Mouse (Mus musculus) heart, embryonic 10.5 days (tissue): ENCODE data around the gene Pianp. TPM values are rescaled to one million over a fixed set of nuclear protein-coding genes. Genes with fewer than 3 reads are reported as not detected.

Experiments used
- DNase-seq: peaks from one replicate; pipeline ENCODE4 v3.0.0-alpha.2; 2017; ENCODE audit warnings: low spot score
- H3K27ac ChIP-seq: fragments of 300-500 bp; sonication (generic); 2 replicates; pipeline ENCODE4 v1.5.1; 2016; ENCODE audit warnings: mild to moderate bottlenecking
- H3K27me3 ChIP-seq: fragments of 300-500 bp; sonication (generic); 2 replicates; pipeline ENCODE4 v1.6.1; 2016; ENCODE audit warnings: mild to moderate bottlenecking; ENCODE audit not compliant: poor library complexity, insufficient read depth, severe bottlenecking
- H3K36me3 ChIP-seq: fragments of 300-500 bp; sonication (generic); 2 replicates; pipeline ENCODE4 v1.6.1; 2016; ENCODE audit warnings: mild to moderate bottlenecking, moderate library complexity
- H3K4me1 ChIP-seq: fragments of 300-500 bp; sonication (generic); 2 replicates; pipeline ENCODE4 v1.6.1; 2016; ENCODE audit warnings: mild to moderate bottlenecking
- H3K4me3 ChIP-seq: fragments of 300-500 bp; sonication (generic); 2 replicates; pipeline ENCODE4 v1.5.1; 2016; ENCODE audit warnings: mild to moderate bottlenecking, moderate library complexity
- H3K9me3 ChIP-seq: fragments of 300-500 bp; sonication (generic); 2 replicates; pipeline ENCODE4 v1.6.1; 2016; ENCODE audit warnings: mild to moderate bottlenecking, moderate library complexity
- WGBS: fragments of 180-500 bp; shearing (Covaris S2); methylation state at CpG from one replicate; pipeline ENCODE4 v1.1.7; 2016; 5-methylcytosine and 5-hydroxymethylcytosine counted together
- polyA plus RNA-seq: library from polyadenylated mRNA; unstranded; fragments of >200 nt; fragmentation: Nextera tagmentation; extraction: Ambion mirVana; gene quantifications from 2 replicates; pipeline ENCODE4 v1.2.1, GENCODE M21; 2016

Gene Pianp
- polyA plus RNA-seq, 1 experiment from 2014 or later = not detected

GRCm38 (mm10) chr6:124993365-124993764, 3.1 kb upstream of the Pianp start:
- DNase-seq = no peak
- H3K27ac ChIP-seq = no peak overlapping the region
- H3K36me3 ChIP-seq = 0 out of 2 replicates have a peak, but pooled peaks cover 2% of the 10 kb centered on the region
- H3K4me1 ChIP-seq = peaks cover 35% of the 10 kb centered on the region
- 82% methylated on average over 9 of the region's 9 CpGs for WGBS
- H3K27me3 ChIP-seq = peaks cover 65% of the 10 kb centered on the region
- peaks cover 11% of the 10 kb centered on the region for H3K9me3 ChIP-seq
- H3K4me3 ChIP-seq = no peak overlapping the region

- WGBS = 20% methylated on average over 11 of the region's 11 CpGs
These were observed 2.6 kb upstream of the Pianp start for GRCm38 (mm10) chr6:124993876-124994275.

GRCm38 (mm10) chr6:124995246-124995645, 1.2 kb upstream of the Pianp start:
- peaks cover 37% of the 10 kb centered on the region for H3K4me1 ChIP-seq
- peaks cover 84% of the 10 kb centered on the region for H3K27me3 ChIP-seq
- H3K27ac ChIP-seq = no peak overlapping the region
- no peak overlapping the region for H3K4me3 ChIP-seq
- peaks cover 5% of the 10 kb centered on the region; the same call in 1 of the 2 replicates for H3K9me3 ChIP-seq
- H3K36me3 ChIP-seq = no peaks in the 10 kb centered on the region
- 79% methylated on average over 7 of the region's 7 CpGs for WGBS
- DNase-seq = no peak

More at GRCm38 (mm10) chr6:124993876-124994275, 2.6 kb upstream of the Pianp start:
- no peak for DNase-seq
- Histone ChIP-seq H3K4me1 (peaks cover 37% of the 10 kb centered on the region), H3K4me3 (no peak overlapping the region), H3K27me3 (peaks cover 71% of the 10 kb centered on the region), H3K9me3 (peaks cover 11% of the 10 kb centered on the region), H3K36me3 (0 out of 2 replicates have a peak, but pooled peaks cover 2% of the 10 kb centered on the region), H3K27ac (no peak overlapping the region)

GRCm38 (mm10) chr6:124995831-124996403, 577 bp upstream of the Pianp start:
- H3K4me3 ChIP-seq = 0 out of 2 replicates have a peak overlapping the region, but pooled peaks have one; percentile 72
- DNase-seq = peak; percentile 51
- peaks cover 91% of the 10 kb centered on the region for H3K27me3 ChIP-seq
- H3K9me3 ChIP-seq = no peaks in the 10 kb centered on the region
- no peaks in the 10 kb centered on the region for H3K36me3 ChIP-seq
- H3K4me1 ChIP-seq = peaks cover 37% of the 10 kb centered on the region
- H3K27ac ChIP-seq = no peak overlapping the region
- 45% methylated on average over 8 of the region's 8 CpGs for WGBS

- Histone ChIP-seq H3K4me3 (no peak overlapping the region), H3K36me3 (no peaks in the 10 kb centered on the region), H3K9me3 (no peaks in the 10 kb centered on the region), H3K4me1 (peaks cover 29% of the 10 kb centered on the region), H3K27ac (no peak overlapping the region), H3K27me3 (peaks cover 99% of the 10 kb centered on the region)
- WGBS = 5% methylated on average over 8 of the region's 8 CpGs
- DNase-seq = no peak
These were observed 1.6 kb downstream of the Pianp start for GRCm38 (mm10) chr6:124998066-124998465.

GRCm38 (mm10) chr6:124999091-124999490, 2.6 kb downstream of the Pianp start:
- Histone ChIP-seq H3K27ac (no peak overlapping the region), H3K36me3 (no peaks in the 10 kb centered on the region), H3K27me3 (peaks cover 97% of the 10 kb centered on the region), H3K9me3 (no peaks in the 10 kb centered on the region), H3K4me3 (no peak overlapping the region), H3K4me1 (peaks cover 32% of the 10 kb centered on the region)
- WGBS = 39% methylated on average over 13 of the region's 14 CpGs
- no peak for DNase-seq

- WGBS = 24% methylated on average over 10 of the region's 10 CpGs
- no peak for DNase-seq
- H3K9me3 ChIP-seq = no peaks in the 10 kb centered on the region
- no peak overlapping the region for H3K27ac ChIP-seq
- peaks cover 97% of the 10 kb centered on the region for H3K27me3 ChIP-seq
- H3K4me3 ChIP-seq = no peak overlapping the region
- H3K4me1 ChIP-seq = peaks cover 35% of the 10 kb centered on the region
- H3K36me3 ChIP-seq = no peaks in the 10 kb centered on the region
These were observed 3.1 kb downstream of the Pianp start for GRCm38 (mm10) chr6:124999546-124999945.

GRCm38 (mm10) chr6:125003706-125004105, 7.2 kb downstream of the Pianp start:
- H3K4me3 ChIP-seq = 0 out of 2 replicates have a peak overlapping the region, but pooled peaks have one; percentile 27
- no peaks in the 10 kb centered on the region for H3K9me3 ChIP-seq
- peaks cover 55% of the 10 kb centered on the region for H3K27me3 ChIP-seq
- H3K36me3 ChIP-seq = no peaks in the 10 kb centered on the region
- no peak overlapping the region for H3K27ac ChIP-seq
- WGBS = 24% methylated on average over 3 of the region's 3 CpGs
- peaks cover 25% of the 10 kb centered on the region for H3K4me1 ChIP-seq
- no peak for DNase-seq

GRCm38 (mm10) chr6:125005086-125005485, 8.6 kb downstream of the Pianp start:
- WGBS = 35% methylated on average over 3 of the region's 3 CpGs
- peaks cover 41% of the 10 kb centered on the region for H3K27me3 ChIP-seq

GRCm38 (mm10) chr6:125008060-125008459, 11.6 kb downstream of the Pianp start:
- 39% methylated on average over 13 of the region's 13 CpGs for WGBS

More at GRCm38 (mm10) chr6:125005086-125005485, 8.6 kb downstream of the Pianp start:
- Histone ChIP-seq H3K4me3 (no peak overlapping the region), H3K27ac (no peak overlapping the region), H3K36me3 (no peaks in the 10 kb centered on the region), H3K9me3 (no peaks in the 10 kb centered on the region), H3K4me1 (peaks cover 29% of the 10 kb centered on the region)
- no peak for DNase-seq

GRCm38 (mm10) chr6:125008586-125009128, 12.2 kb downstream of the Pianp start:
- Histone ChIP-seq H3K27ac (peak overlapping the region; percentile 99), H3K4me3 (peak overlapping the region; percentile 90), H3K4me1 (peaks cover 28% of the 10 kb centered on the region), H3K9me3 (no peaks in the 10 kb centered on the region), H3K36me3 (peaks cover 18% of the 10 kb centered on the region; the same call in 1 of the 2 replicates), H3K27me3 (peaks cover 6% of the 10 kb centered on the region)
- DNase-seq = peak; percentile 100
- under 1% methylated on average over 34 of the region's 34 CpGs for WGBS

More at GRCm38 (mm10) chr6:125008060-125008459, 11.6 kb downstream of the Pianp start:
- Histone ChIP-seq H3K9me3 (no peaks in the 10 kb centered on the region), H3K4me1 (peaks cover 31% of the 10 kb centered on the region), H3K36me3 (peaks cover 12% of the 10 kb centered on the region; the same call in 1 of the 2 replicates), H3K27ac (peak overlapping the region; percentile 99), H3K27me3 (peaks cover 12% of the 10 kb centered on the region), H3K4me3 (peak overlapping the region; percentile 90)
- DNase-seq = no peak

- Histone ChIP-seq H3K27ac (peak within 1 kb of the TSS; percentile 99), H3K4me3 (peak within 1 kb of the TSS; percentile 90), H3K4me1 (peaks cover 26% of the 10 kb centered on the region), H3K36me3 (peaks cover 21% of the 10 kb centered on the region; the same call in 1 of the 2 replicates), H3K9me3 (no peaks in the 10 kb centered on the region), H3K27me3 (0 out of 2 replicates have a peak, but pooled peaks cover 4% of the 10 kb centered on the region)
- WGBS = 0% methylated on average over 3 of the region's 3 CpGs
- no peak for DNase-seq
These were observed 12.5 kb downstream of the Pianp start, which contains the start of gene Zfp384 for GRCm38 (mm10) chr6:125009129-125009180. Gene Zfp384 (plus strand): TSS chr6:125009145.

- H3K36me3 ChIP-seq = peaks cover 25% of the 10 kb centered on the region
- H3K4me3 ChIP-seq = peak overlapping the region; percentile 90
- no peaks in the 10 kb centered on the region for H3K9me3 ChIP-seq
- peak overlapping the region; percentile 99 for H3K27ac ChIP-seq
- 0 out of 2 replicates have a peak, but pooled peaks cover under 1% of the 10 kb centered on the region for H3K27me3 ChIP-seq
- H3K4me1 ChIP-seq = peaks cover 21% of the 10 kb centered on the region; the same call in 1 of the 2 replicates
- peak; percentile 93 for DNase-seq
- WGBS = under 1% methylated on average over 69 of the region's 78 CpGs
These were observed 12.9 kb downstream of the Pianp start for GRCm38 (mm10) chr6:125009181-125010073.
